In genomic region chr8:94988619-94989018, GRCm38 (mm10) we compare ENCODE assay signal across 23 mouse cellular contexts. TPM values are rescaled to one million over a fixed set of nuclear protein-coding genes. Genes with fewer than 3 reads are reported as not detected.
DNase-seq lines count a peak whose midpoint lies in the region; ATAC-seq lines count a peak whose summit lies in the region.
"Had no signal": no experiment of that assay in that cellular context is flagged by ENCODE, and none has a peak within 500 bp of the region (broad histone marks: within the 10 kb centered on the region; RNA-seq: fewer than 3 reads in every experiment).

No protein-coding gene starts in this region.

- H3K9me3 ChIP-seq in erythroblast, embryonic 14.5 days (ENCODE audit: control insufficient read depth, low read length): no peaks in the 10 kb centered on the region
- H3K9me3 ChIP-seq: hindbrain, embryonic 10.5 days; midbrain, embryonic 12.5 days had no signal

- peak; percentile 50 for DNase-seq in kidney, adult 9 months
- DNase-seq in kidney, postnatal 25 days: no peak
- DNase-seq in MN1 (ENCODE audit: low spot score): no peak
- DNase-seq in layer of hippocampus, postnatal 25 days (ENCODE audit: extremely low spot score in 1 of 2, low spot score in 1 of 2): no peak
- DNase-seq: adrenal gland, postnatal 36 days; cerebellum, adult 18-20 months; cerebellum, postnatal 25 days; embryo, embryonic 11 days; kidney, adult 8-10 months; lung, embryonic 14.5 days; right cerebral cortex, adult 18-20 months; thymus, adult 18-20 months had no signal

- H3K4me1 ChIP-seq in erythroblast, embryonic 14.5 days (ENCODE audit: control insufficient read depth): peaks cover 99% of the 10 kb centered on the region
- peaks cover 53% of the 10 kb centered on the region for H3K4me1 ChIP-seq in brown adipose tissue, adult 24 weeks (ENCODE audit: control insufficient read depth, insufficient read depth, insufficient read length, low read length)

- no peak for ATAC-seq in erythroblast, adult 5-6 weeks (replicated peaks; ENCODE audit: low FRiP score, poor library complexity, severe bottlenecking)
- 0 out of 2 replicates have a peak, but pooled peaks have one; percentile 4 for ATAC-seq in neutrophil, adult 5-6 weeks (ENCODE audit: extremely low read depth, insufficient number of reproducible peaks, low FRiP score, poor library complexity, severe bottlenecking)
- ATAC-seq: CD4-positive, CD25-positive, alpha-beta regulatory T cell, adult 4 months; hindbrain, postnatal 0 days had no signal

- peaks cover 81% of the 10 kb centered on the region for H3K36me3 ChIP-seq in erythroblast, embryonic 14.5 days (ENCODE audit: control insufficient read depth)
- H3K36me3 ChIP-seq: hindbrain, embryonic 10.5 days; midbrain, embryonic 12.5 days had no signal

- H3K27me3 ChIP-seq in erythroblast, embryonic 14.5 days (ENCODE audit: control insufficient read depth): no peaks in the 10 kb centered on the region

- peak overlapping the region; percentile 96 for H3K27ac ChIP-seq in brown adipose tissue, adult 24 weeks (replicated peaks; ENCODE audit: low read depth, low read length)
- H3K27ac ChIP-seq: hindbrain, embryonic 10.5 days; left cerebral cortex, adult 2 months; macrophage; midbrain, embryonic 12.5 days had no signal

- peak overlapping the region; percentile 0 for H3K4me3 ChIP-seq in erythroblast, embryonic 14.5 days (replicated peaks)
- H3K4me3 ChIP-seq in brown adipose tissue, adult 24 weeks (ENCODE audit: insufficient read depth, low read depth, low read length): peak overlapping the region; percentile 26; the same call in 1 of the 2 replicates
- H3K4me3 ChIP-seq: hindbrain, embryonic 10.5 days; layer of hippocampus, adult 2 months; left cerebral cortex, adult 2 months; midbrain, embryonic 12.5 days had no signal

RNA-seq across cellular contexts. Expression of gene Adgrg1, which starts 14.1 kb away (rescaled TPM):
- polyA plus RNA-seq in erythroblast, embryonic 14.5 days (2012): 14.3 and 18.4 TPM in 2 replicates
- 28.2 and 32.1 TPM in 2 replicates for total RNA-seq in erythroblast, adult 5-6 weeks (2015; ENCODE audit: low replicate concordance)
- 7.1 and 7.5 TPM in 2 replicates for total RNA-seq in erythroblast, adult 5-6 weeks (2017; ENCODE audit: low replicate concordance)
- 7.4 and 18.4 TPM in 2 replicates for polyA plus RNA-seq in brown adipose tissue, adult 24 weeks (2012; ENCODE audit: insufficient read depth, insufficient read length, missing spikeins)
- 2.2 and 2.3 TPM in 2 replicates for total RNA-seq in neutrophil, adult 5-6 weeks (2017)
- 100 to 1,000 TPM; 101 to 103 TPM for total RNA-seq in layer of hippocampus, postnatal 25 days (2021)

RNA-seq across cellular contexts. Expression of gene Adgrg3, which starts 28.9 kb away (rescaled TPM):
- polyA plus RNA-seq in erythroblast, embryonic 14.5 days (2012): 0.08 and 0.17 TPM in 2 replicates
- 24.2 and 30.9 TPM in 2 replicates for total RNA-seq in erythroblast, adult 5-6 weeks (2015; ENCODE audit: low replicate concordance)
- total RNA-seq in erythroblast, adult 5-6 weeks (2017; ENCODE audit: low replicate concordance): 20.9 and 34.9 TPM in 2 replicates
- not detected in 2 replicates for polyA plus RNA-seq in brown adipose tissue, adult 24 weeks (2012; ENCODE audit: insufficient read depth, insufficient read length, missing spikeins)
- 21.5 and 23.4 TPM in 2 replicates for total RNA-seq in neutrophil, adult 5-6 weeks (2017)
- total RNA-seq in layer of hippocampus, postnatal 25 days (2021): under 1 TPM; 0.21 to 0.22 TPM

Comparison
In these comparisons a context has a peak if more than half of its experiments do, and no peak if none do; other contexts are left out.
1. RNA of gene Adgrg3, which starts 28.9 kb away (total RNA-seq): 20.9 to 34.9 TPM in erythroblast, adult 5-6 weeks and 21.5 to 23.4 TPM in neutrophil, adult 5-6 weeks; 0.21 to 0.22 TPM in layer of hippocampus, postnatal 25 days; every median in the first group is over 10 times any median in the second.